Mouse (Mus musculus) myocyte (in vitro differentiated cells): ENCODE data around the gene Rin3.

Source experiments
- MYOD1 ChIP-seq, 3 experiments: IDR thresholded peaks; one replicate each; pipeline ENCODE4 v1.6.1; 2011; ENCODE audit warnings: control low read depth in 2 of 3, low read depth in 2 of 3, mild to moderate bottlenecking in 2 of 3, moderate library complexity in 1 of 3; ENCODE audit not compliant: insufficient read length in 2 of 3, control insufficient read depth in 1 of 3
- POLR2A ChIP-seq: IDR thresholded peaks from one replicate; pipeline ENCODE4 v1.6.1; 2011; ENCODE audit warnings: low read depth, mild to moderate bottlenecking, control low read depth, moderate library complexity; ENCODE audit not compliant: insufficient read length
- POLR2AphosphoS2 ChIP-seq: IDR thresholded peaks from one replicate; pipeline ENCODE4 v1.6.1; 2011; ENCODE audit warnings: low read depth, control low read depth; ENCODE audit not compliant: insufficient read length
- REST ChIP-seq: IDR thresholded peaks from one replicate; pipeline ENCODE4 v1.6.1; 2011; ENCODE audit warnings: mild to moderate bottlenecking, control low read depth, moderate library complexity; ENCODE audit not compliant: insufficient read depth, insufficient read length

GRCm38 (mm10) chr12:102251070-102251469 lies 31.8 kb upstream of the Rin3 start:
- no peak for TF ChIP-seq POLR2AphosphoS2
- TF ChIP-seq REST, result no peak
- no peak for TF ChIP-seq MYOD1 (IDR thresholded peaks at IDR 0.05; ENCODE audit: control insufficient read depth in 1 of 3, insufficient read length in 2 of 3, low read depth in 2 of 3)
- TF ChIP-seq POLR2A, result no peak
